Mouse (Mus musculus) hindbrain, embryonic 14.5 days (tissue): ENCODE data around the gene Pkd1l2. TPM values are rescaled to one million over a fixed set of nuclear protein-coding genes. Genes with fewer than 3 reads are reported as not detected.

Source experiments
- ATAC-seq: fragments of 200-750 bp; cut with Nextera tagmentation; 2 replicates; pipeline ENCODE4 v1.8.0; 2017; ENCODE audit warnings: moderate number of reproducible peaks, mild to moderate bottlenecking, moderate TSS enrichment, moderate library complexity; ENCODE audit not compliant: low FRiP score
- DNase-seq: peaks from one replicate; pipeline ENCODE4 v3.0.0-alpha.2; 2015; ENCODE audit warnings: low spot score
- H3K27ac ChIP-seq: fragments of 300-500 bp; sonication (generic); 2 replicates; pipeline ENCODE4 v1.5.1; 2014; ENCODE audit warnings: mild to moderate bottlenecking, moderate library complexity
- H3K27me3 ChIP-seq: fragments of 300-500 bp; sonication (generic); 2 replicates; pipeline ENCODE4 v1.6.1; 2014; ENCODE audit warnings: mild to moderate bottlenecking, low read length, mixed read lengths; ENCODE audit not compliant: control insufficient read depth, insufficient read depth
- H3K36me3 ChIP-seq: fragments of 300-500 bp; sonication (generic); replicated peaks from 2 replicates; pipeline ENCODE4 v1.6.1; 2014; ENCODE audit not compliant: control insufficient read depth, insufficient read depth
- H3K4me1 ChIP-seq: fragments of 300-500 bp; sonication (generic); replicated peaks from 2 replicates; pipeline ENCODE4 v1.6.1; 2014; ENCODE audit warnings: antibody characterized with exemption, low read length, mixed read lengths; ENCODE audit not compliant: control insufficient read depth, insufficient read depth
- H3K4me2 ChIP-seq: fragments of 300-500 bp; sonication (generic); replicated peaks from 2 replicates; pipeline ENCODE4 v1.6.1; 2014; ENCODE audit warnings: mild to moderate bottlenecking, moderate library complexity
- H3K4me3 ChIP-seq: fragments of 300-500 bp; sonication (generic); replicated peaks from 2 replicates; pipeline ENCODE4 v1.5.1; 2014; ENCODE audit warnings: mild to moderate bottlenecking, low read length
- H3K9ac ChIP-seq: fragments of 300-500 bp; sonication (generic); 2 replicates; pipeline ENCODE4 v1.6.1; 2014
- H3K9me3 ChIP-seq: fragments of 300-500 bp; sonication (generic); 2 replicates; pipeline ENCODE4 v1.6.1; 2016; ENCODE audit warnings: low read length; ENCODE audit not compliant: control insufficient read depth
- WGBS: fragments of 180-500 bp; shearing (Covaris S2); extraction: QIAGEN DNeasy Blood & Tissue Kit; methylation state at CpG from one replicate; pipeline ENCODE4 v1.1.7; 2014; 5-methylcytosine and 5-hydroxymethylcytosine counted together
- polyA plus RNA-seq: library from polyadenylated mRNA; unstranded; fragments of >200 nt; fragmentation: Nextera tagmentation; extraction: Ambion mirVana; gene quantifications from 2 replicates; pipeline ENCODE4 v1.2.1, GENCODE M21; 2014

Gene Pkd1l2
- polyA plus RNA-seq, 1 experiment from 2014 or later, result 0.05 TPM

GRCm38 (mm10) chr8:116993095-116993867 lies 89.0 kb downstream of the Pkd1l2 start, which contains the start of gene Gcsh:
Gene Gcsh, minus strand, starts transcription at chr8:116993537.
- Histone ChIP-seq H3K36me3 (no peaks in the 10 kb centered on the region), H3K4me1 (peaks cover 12% of the 10 kb centered on the region; the same call in 1 of the 2 replicates), H3K4me3 (peak within 1 kb of the TSS; percentile 62), H3K4me2 (peak within 1 kb of the TSS; percentile 89), H3K27me3 (no peaks in the 10 kb centered on the region), H3K9me3 (no peaks in the 10 kb centered on the region), H3K27ac (no peak within 1 kb of the TSS), H3K9ac (peak within 1 kb of the TSS; percentile 53)
- ATAC-seq, result peak; percentile 100
- peak; percentile 94 for DNase-seq
- under 1% methylated on average over 56 of the region's 56 CpGs for WGBS

GRCm38 (mm10) chr8:116992176-116992971 lies 89.9 kb downstream of the Pkd1l2 start:
- WGBS, result 11% methylated on average over 23 of the region's 23 CpGs
- no peak for ATAC-seq
- H3K36me3 ChIP-seq, result no peaks in the 10 kb centered on the region
- no peaks in the 10 kb centered on the region for H3K27me3 ChIP-seq
- no peaks in the 10 kb centered on the region for H3K9me3 ChIP-seq
- H3K27ac ChIP-seq, result no peak overlapping the region
- H3K9ac ChIP-seq, result peak overlapping the region; percentile 53; the same call in 1 of the 2 replicates
- peaks cover 12% of the 10 kb centered on the region; the same call in 1 of the 2 replicates for H3K4me1 ChIP-seq
- peak overlapping the region; percentile 89 for H3K4me2 ChIP-seq
- DNase-seq, result no peak
- H3K4me3 ChIP-seq, result peak overlapping the region; percentile 62

- Histone ChIP-seq H3K4me1 (peaks cover 12% of the 10 kb centered on the region; the same call in 1 of the 2 replicates), H3K36me3 (peaks cover 9% of the 10 kb centered on the region; the same call in 1 of the 2 replicates), H3K27me3 (no peaks in the 10 kb centered on the region), H3K4me2 (no peak overlapping the region), H3K9ac (no peak overlapping the region), H3K4me3 (no peak overlapping the region), H3K27ac (no peak overlapping the region), H3K9me3 (no peaks in the 10 kb centered on the region)
- ATAC-seq, result no peak
- 89% methylated on average over 8 of the region's 8 CpGs for WGBS
- no peak for DNase-seq
These were observed 91.0 kb downstream of the Pkd1l2 start for GRCm38 (mm10) chr8:116991241-116991640.

- WGBS, result 95% methylated on average over 3 of the region's 3 CpGs
- Histone ChIP-seq H3K4me3 (no peak overlapping the region), H3K27me3 (no peaks in the 10 kb centered on the region), H3K9me3 (no peaks in the 10 kb centered on the region), H3K4me1 (peaks cover 12% of the 10 kb centered on the region; the same call in 1 of the 2 replicates), H3K4me2 (no peak overlapping the region), H3K9ac (no peak overlapping the region), H3K36me3 (peaks cover 10% of the 10 kb centered on the region; the same call in 1 of the 2 replicates), H3K27ac (no peak overlapping the region)
- no peak for DNase-seq
- ATAC-seq, result no peak
These were observed 92.4 kb downstream of the Pkd1l2 start for GRCm38 (mm10) chr8:116989842-116990241.

GRCm38 (mm10) chr8:116980117-116980516 lies 102.1 kb downstream of the Pkd1l2 start:
- DNase-seq (peak; percentile 73), ATAC-seq (no peak)
- Histone ChIP-seq H3K9me3 (no peaks in the 10 kb centered on the region), H3K9ac (no peak overlapping the region), H3K4me1 (peaks cover 3% of the 10 kb centered on the region; the same call in 1 of the 2 replicates), H3K36me3 (peaks cover 12% of the 10 kb centered on the region; the same call in 1 of the 2 replicates), H3K4me2 (no peak overlapping the region), H3K27ac (no peak overlapping the region), H3K27me3 (no peaks in the 10 kb centered on the region), H3K4me3 (no peak overlapping the region)
- 16% methylated on average over 4 of the region's 4 CpGs for WGBS

GRCm38 (mm10) chr8:116978631-116979256 lies 103.5 kb downstream of the Pkd1l2 start, which contains the start of gene 1700030J22Rik:
Gene 1700030J22Rik, minus strand, starts transcription at chr8:116978959.
- H3K36me3 ChIP-seq, result peaks cover 12% of the 10 kb centered on the region; the same call in 1 of the 2 replicates
- no peaks in the 10 kb centered on the region for H3K9me3 ChIP-seq
- peaks cover 3% of the 10 kb centered on the region; the same call in 1 of the 2 replicates for H3K4me1 ChIP-seq
- WGBS, result under 1% methylated on average over 46 of the region's 46 CpGs
- H3K4me2 ChIP-seq, result peak within 1 kb of the TSS; percentile 68
- peak within 1 kb of the TSS; percentile 53 for H3K9ac ChIP-seq
- ATAC-seq (peak; percentile 98), DNase-seq (peak; percentile 99)
- H3K27me3 ChIP-seq, result no peaks in the 10 kb centered on the region
- peak within 1 kb of the TSS; percentile 57 for H3K4me3 ChIP-seq
- H3K27ac ChIP-seq, result no peak within 1 kb of the TSS; the same call in 1 of the 2 replicates

- peak overlapping the region; percentile 53 for H3K9ac ChIP-seq
- peaks cover 6% of the 10 kb centered on the region for H3K36me3 ChIP-seq
- H3K4me3 ChIP-seq, result peak overlapping the region; percentile 57
- no peak overlapping the region; the same call in 1 of the 2 replicates for H3K27ac ChIP-seq
- no peaks in the 10 kb centered on the region for H3K9me3 ChIP-seq
- WGBS, result 30% methylated on average over 8 of the region's 8 CpGs
- DNase-seq (no peak), ATAC-seq (no peak)
- H3K27me3 ChIP-seq, result no peaks in the 10 kb centered on the region
- peaks cover 3% of the 10 kb centered on the region; the same call in 1 of the 2 replicates for H3K4me1 ChIP-seq
- peak overlapping the region; percentile 68 for H3K4me2 ChIP-seq
These were observed 104.2 kb downstream of the Pkd1l2 start for GRCm38 (mm10) chr8:116978052-116978451.

- peaks cover 12% of the 10 kb centered on the region; the same call in 1 of the 2 replicates for H3K36me3 ChIP-seq
- WGBS, result 66% methylated on average over 5 of the region's 5 CpGs
- no peaks in the 10 kb centered on the region for H3K9me3 ChIP-seq
- H3K4me1 ChIP-seq, result peaks cover 3% of the 10 kb centered on the region; the same call in 1 of the 2 replicates
- H3K9ac ChIP-seq, result no peak overlapping the region
- H3K27ac ChIP-seq, result no peak overlapping the region
- DNase-seq, result no peak
- H3K4me2 ChIP-seq, result no peak overlapping the region
- no peak overlapping the region for H3K4me3 ChIP-seq
- no peak for ATAC-seq
- H3K27me3 ChIP-seq, result no peaks in the 10 kb centered on the region
These were observed 106.6 kb downstream of the Pkd1l2 start for GRCm38 (mm10) chr8:116975606-116976005.
